Mouse (Mus musculus): ENCODE measurements at regions not wholly inside any gene's neighbourhood (a gene's known extent, or its start where the extent isn't known, plus 50 kb on each side); places are given as distances from the start of the nearest gene placed in this dataset.
"Not testable (repeated sequence)": the region's sequence is repeated elsewhere in the genome, so short reads cannot be mapped to it uniquely, and the experiment has no call there.

- no peak for DNase-seq
These were observed 280.9 kb upstream of the Gm9972 start for GRCm38 (mm10) chr11:42754481-42755272.

- no peak for DNase-seq
These were observed 280.1 kb upstream of the Gm9972 start for GRCm38 (mm10) chr11:42755415-42755814.

GRCm38 (mm10) chr11:42765213-42765612 lies 270.3 kb upstream of the Gm9972 start:
- DNase-seq: no peak

GRCm38 (mm10) chr11:42775074-42775676 lies 260.4 kb upstream of the Gm9972 start:
- no peak for DNase-seq

GRCm38 (mm10) chr11:42811487-42811886 lies 224.1 kb upstream of the Gm9972 start:
- DNase-seq: no peak

DNA sequence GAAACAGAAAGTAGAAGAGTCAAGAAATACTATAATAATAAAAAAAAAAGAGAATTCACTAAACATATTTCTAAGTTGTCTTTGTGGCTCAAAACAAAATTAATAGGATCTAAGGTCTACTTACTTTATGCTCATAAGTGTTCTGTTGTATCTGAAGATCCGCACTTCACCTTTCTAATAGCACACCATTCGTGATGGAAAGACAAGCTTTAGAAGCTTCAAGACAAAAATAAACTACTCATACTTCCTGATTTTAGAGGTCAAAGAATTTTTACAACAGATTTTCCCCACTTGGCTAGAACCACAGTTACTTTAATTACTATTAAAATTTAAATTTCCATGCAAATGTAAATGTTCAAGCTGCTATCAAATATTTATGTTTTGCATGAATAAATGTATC lies 219.8 kb upstream of the Gm9972 start:
- no peak for DNase-seq

GRCm38 (mm10) chr11:42822835-42823234 lies 212.7 kb upstream of the Gm9972 start:
- DNase-seq: no peak

GRCm38 (mm10) chr11:42845795-42846194 lies 189.8 kb upstream of the Gm9972 start:
- DNase-seq: no peak

GRCm38 (mm10) chr11:42854411-42854810 lies 181.1 kb upstream of the Gm9972 start:
- DNase-seq: no peak

DNA sequence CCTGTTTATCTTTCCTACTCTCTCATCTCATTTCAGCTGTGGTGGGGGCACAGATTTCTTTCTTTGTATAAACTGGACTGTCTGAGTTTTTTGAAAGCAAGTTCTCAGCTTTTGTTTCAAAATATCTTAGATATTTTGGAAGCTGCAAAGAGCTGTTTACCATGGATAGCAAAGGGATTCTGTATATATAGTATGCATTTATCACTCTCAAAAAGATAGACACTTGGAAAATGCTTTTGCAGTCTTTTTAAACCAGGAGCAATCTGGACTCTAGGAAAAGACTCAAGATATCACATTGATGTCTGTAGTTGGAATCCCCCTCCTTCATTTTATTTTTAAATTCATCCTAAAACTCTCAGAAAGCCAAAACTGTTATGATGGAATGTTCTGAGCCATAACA lies 177.9 kb upstream of the Gm9972 start:
- no peak for DNase-seq

DNA sequence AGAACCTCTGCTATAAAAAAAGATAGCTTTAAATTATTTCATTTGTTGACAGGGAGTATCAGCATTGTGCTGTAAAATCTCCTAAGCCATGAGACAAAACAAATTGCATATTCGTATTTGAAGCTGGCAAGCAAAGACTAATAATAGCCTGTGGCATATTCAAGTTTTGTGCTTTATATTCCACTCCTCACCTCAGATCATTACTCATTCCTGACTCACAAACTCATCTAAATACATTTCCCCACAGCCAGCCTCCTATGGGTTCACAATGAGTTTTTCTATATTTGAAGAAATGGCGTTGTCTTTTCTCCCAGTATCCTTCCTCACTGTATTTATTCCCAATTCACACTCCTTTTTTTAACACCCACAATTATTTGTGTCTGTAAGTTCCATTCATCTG lies 161.5 kb upstream of the Gm9972 start:
- no peak for DNase-seq

GRCm38 (mm10) chr11:42900024-42900423 lies 135.5 kb upstream of the Gm9972 start:
- DNase-seq: no peak

DNA sequence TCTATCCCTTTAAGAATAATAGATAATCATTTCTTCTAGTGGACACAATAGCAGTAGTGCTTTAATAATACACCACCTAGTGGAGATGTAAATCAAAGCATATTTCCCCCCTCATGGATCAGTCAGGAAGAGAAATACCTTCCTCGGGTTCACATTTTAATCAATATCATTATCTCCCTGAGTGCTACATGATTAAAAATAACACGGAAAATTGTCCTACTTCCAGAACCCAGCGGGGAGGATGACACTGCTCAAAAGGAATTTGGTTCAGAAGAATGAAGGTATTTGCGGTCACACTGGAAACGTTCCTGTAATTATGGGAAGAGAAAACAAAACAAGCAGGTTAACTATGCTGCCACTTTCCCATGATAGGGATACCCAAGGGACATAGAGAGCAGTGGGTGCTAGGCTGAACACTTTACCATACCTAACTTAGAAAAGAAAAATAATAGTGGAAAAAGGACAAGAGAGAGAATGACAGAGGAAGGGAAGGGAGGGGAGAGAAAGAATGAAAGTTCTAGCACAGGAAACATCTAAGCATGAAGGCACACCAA lies 132.0 kb upstream of the Gm9972 start:
- no peak for DNase-seq

- DNase-seq: no peak
These were observed 130.0 kb upstream of the Gm9972 start for GRCm38 (mm10) chr11:42905561-42905960.

GRCm38 (mm10) chr11:42906020-42906419 lies 129.5 kb upstream of the Gm9972 start:
- DNase-seq: peak in 1 of 2 experiments; percentile 8

DNA sequence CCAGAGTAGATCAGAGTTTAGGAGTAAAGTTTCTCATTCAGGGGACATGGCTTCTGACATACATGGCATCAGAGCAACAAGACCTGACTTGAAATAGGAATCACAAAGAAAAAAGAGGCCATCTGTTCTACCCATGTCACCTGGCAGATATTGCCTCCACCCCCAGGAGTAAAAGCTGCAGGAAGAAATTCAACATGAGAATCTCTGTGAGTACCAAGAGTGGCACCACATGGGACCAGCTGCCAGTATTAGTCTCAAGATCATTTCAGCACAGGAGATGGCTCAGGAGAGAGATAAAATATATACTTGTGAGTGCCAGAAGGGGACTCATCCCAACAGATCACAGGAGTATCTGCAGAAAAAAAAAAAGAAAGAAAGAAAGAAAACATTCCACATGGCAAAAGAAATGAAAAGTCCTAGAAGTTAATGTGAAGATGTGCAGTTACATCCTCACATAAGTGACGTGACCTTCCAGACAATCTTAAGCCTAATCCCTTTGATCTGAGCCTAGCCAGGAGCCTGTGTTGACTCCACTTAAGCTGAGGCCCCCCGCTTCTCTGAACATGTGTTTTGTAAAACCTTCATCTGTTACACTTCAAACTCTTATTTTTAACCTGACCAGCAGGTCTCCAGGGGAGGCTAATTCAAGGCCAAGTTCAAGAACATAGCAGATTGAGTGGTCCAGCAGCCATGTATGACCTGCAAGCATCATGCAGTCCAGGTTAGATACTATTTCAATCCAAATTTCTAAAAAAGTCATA lies 118.9 kb upstream of the Gm9972 start:
- DNase-seq: no peak

DNA sequence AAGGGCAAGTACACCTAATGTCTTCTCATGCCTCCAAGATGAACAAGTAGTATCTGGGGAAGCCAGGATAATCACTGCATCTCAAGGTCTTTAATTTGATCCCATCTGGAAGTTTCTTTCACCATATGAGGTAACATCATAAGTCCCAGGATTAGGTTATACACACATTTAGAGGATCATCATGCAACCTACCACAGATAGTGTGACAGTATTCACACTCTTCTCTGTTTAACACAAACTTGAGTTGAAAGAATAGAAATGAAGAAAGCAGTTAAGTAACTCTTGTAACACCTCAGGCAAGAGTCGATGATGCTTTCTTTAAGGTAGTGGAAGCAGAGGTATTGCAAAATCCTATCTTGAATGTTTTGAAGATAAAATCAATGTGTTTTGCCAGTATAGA lies 116.3 kb upstream of the Gm9972 start:
- DNase-seq: no peak

DNA sequence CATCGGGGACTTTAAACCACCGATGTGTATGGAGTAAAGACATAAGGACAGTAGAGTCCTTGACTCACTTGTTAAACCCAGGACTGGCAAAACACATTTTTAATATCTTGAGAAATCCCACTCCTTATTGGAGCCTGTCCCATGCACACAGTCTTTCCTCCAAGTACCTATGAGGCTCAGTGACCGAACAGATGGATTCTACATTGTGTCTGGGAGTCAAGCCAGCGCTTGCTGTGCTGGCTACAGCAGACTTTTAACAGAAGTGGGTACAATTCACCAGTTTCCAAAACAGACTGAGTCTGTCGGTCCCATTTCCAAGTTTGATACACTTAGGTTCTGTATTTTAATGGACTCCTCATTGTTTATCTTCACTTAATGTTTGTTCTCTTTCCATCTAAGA lies 108.4 kb upstream of the Gm9972 start:
- DNase-seq: no peak

GRCm38 (mm10) chr11:42928916-42929315 lies 106.6 kb upstream of the Gm9972 start:
- DNase-seq: no peak

- not testable (repeated sequence) for DNase-seq
These were observed 96.3 kb upstream of the Gm9972 start for GRCm38 (mm10) chr11:42939271-42939670.

DNA sequence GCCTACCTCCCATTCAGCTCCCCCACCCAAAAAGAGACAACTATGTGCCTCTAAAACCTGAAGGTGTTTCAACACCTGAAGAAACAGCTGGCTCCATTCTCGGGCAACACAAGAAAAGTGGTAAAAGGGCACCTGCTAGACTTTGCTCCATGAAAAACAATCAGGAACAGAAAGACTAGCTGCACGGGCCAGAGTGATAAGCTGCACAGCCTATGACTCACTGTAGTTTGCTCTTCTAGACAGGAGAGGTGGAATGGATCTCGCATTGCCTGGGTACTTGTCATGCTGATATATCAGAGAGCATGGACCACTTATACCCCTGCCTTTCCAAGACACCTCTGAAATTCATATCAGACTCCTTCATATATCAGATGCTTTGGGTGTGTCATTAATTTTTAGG lies 94.0 kb upstream of the Gm9972 start:
- DNase-seq: no peak

- DNase-seq: peak in 1 of 2 experiments; percentile 12
These were observed 93.3 kb upstream of the Gm9972 start for GRCm38 (mm10) chr11:42942284-42942683.

DNA sequence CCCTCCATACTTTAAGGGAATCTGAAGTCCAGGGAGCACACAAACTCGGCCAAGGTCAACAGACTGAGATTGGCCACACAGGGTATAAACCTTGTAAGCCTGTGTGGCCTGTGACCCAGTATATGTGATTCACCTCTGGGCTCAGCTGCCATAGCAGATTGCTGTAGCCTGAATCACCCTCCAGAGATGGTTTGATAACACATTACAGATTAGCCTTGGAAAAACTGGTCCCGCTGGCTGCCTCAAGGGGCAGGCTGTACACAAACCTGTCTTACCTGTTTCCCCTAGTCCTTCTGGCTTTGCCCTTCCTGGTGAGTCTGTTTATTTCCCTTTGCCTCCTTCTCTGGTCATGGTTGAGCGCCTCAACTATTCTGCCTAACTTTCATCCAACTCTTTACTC lies 91.0 kb upstream of the Gm9972 start:
- DNase-seq: peak; percentile 48 to 54
